Mouse (Mus musculus) kidney, adult 8-10 months (tissue): Measurements from ENCODE around the gene Vmn2r110.

Source experiments
- DNase-seq, 2 experiments: peaks; one replicate each; pipeline ENCODE4 v3.0.0; 2022

Gene Vmn2r110

GRCm38 (mm10) chr17:20596323-20596722 lies at the start of gene Vmn2r110:
TSS of gene Vmn2r110 (minus strand) at chr17:20596423.
- no peak for DNase-seq

DNA sequence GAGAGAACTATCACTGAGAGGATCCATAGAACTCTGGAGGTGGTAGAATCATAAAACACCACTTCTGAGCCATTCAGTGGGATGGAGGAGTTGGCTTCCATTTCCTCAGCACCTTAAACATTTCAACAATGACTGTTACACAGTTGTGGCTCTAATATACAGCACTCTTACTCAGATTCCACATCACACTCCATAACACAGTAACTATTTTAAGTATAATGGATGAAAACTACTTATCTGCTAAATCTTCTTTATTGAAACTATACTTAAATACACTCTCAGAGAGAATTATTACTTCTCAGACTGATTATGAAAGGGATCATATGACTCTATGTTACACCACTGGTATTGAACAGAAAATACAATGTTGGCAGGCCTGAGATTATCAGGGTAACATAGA lies 28.6 kb upstream of the Vmn2r110 start, which contains the start of gene Fpr-rs3:
TSS of gene Fpr-rs3 (minus strand) at position 101 of the 400 bp plus-strand sequence.
- DNase-seq = no peak

- no peak for DNase-seq
Measured at GRCm38 (mm10) chr17:20564656-20565055, 31.6 kb downstream of the Vmn2r110 start, which contains the start of gene Vmn2r109. TSS of gene Vmn2r109 (minus strand) at chr17:20564756.
